Mouse (Mus musculus): ENCODE data around the gene Grap. TPM values are rescaled to one million over a fixed set of nuclear protein-coding genes. Genes with fewer than 3 reads are reported as not detected.
"Not testable (repeated sequence)": the region's sequence is repeated elsewhere in the genome, so short reads cannot be mapped to it uniquely, and the experiment has no call there.

Grap gene
- total RNA-seq (2022): 10 to 100 TPM in 3 of 4 experiments, 1 to 10 TPM in 1; 9.4 to 12.4 (median 11.9) TPM

GRCm38 (mm10) chr11:61652686-61653447, at the start of gene Grap:
Gene Grap (plus strand): TSS chr11:61653265.
- DNase-seq: no peak

- DNase-seq: peak; percentile 32
Observed at GRCm38 (mm10) chr11:61608072-61608471, 45.0 kb upstream of the Grap start.

GRCm38 (mm10) chr11:61611197-61611596, 41.9 kb upstream of the Grap start:
- DNase-seq: no peak

- no peak for DNase-seq
Observed at GRCm38 (mm10) chr11:61612116-61612635, 40.9 kb upstream of the Grap start.

- no peak for DNase-seq
Observed at GRCm38 (mm10) chr11:61614401-61614800, 38.7 kb upstream of the Grap start.

GRCm38 (mm10) chr11:61615686-61616522, 37.2 kb upstream of the Grap start:
- no peak for DNase-seq

- no peak for DNase-seq
Observed at GRCm38 (mm10) chr11:61616523-61617292, 36.4 kb upstream of the Grap start.

- DNase-seq: no peak
Observed at GRCm38 (mm10) chr11:61617293-61617975, 35.6 kb upstream of the Grap start.

GRCm38 (mm10) chr11:61618131-61618530, 34.9 kb upstream of the Grap start:
- no peak for DNase-seq

GRCm38 (mm10) chr11:61618571-61618970, 34.5 kb upstream of the Grap start:
- no peak for DNase-seq

GRCm38 (mm10) chr11:61619356-61619755, 33.7 kb upstream of the Grap start:
- DNase-seq: no peak

- DNase-seq: no peak
Observed at GRCm38 (mm10) chr11:61619791-61620241, 33.2 kb upstream of the Grap start.

GRCm38 (mm10) chr11:61620254-61620670, 32.8 kb upstream of the Grap start:
- DNase-seq: peak; percentile 59

GRCm38 (mm10) chr11:61620762-61621161, 32.3 kb upstream of the Grap start:
- no peak for DNase-seq

GRCm38 (mm10) chr11:61625136-61625535, 27.9 kb upstream of the Grap start:
- DNase-seq: no peak

GRCm38 (mm10) chr11:61626509-61626908, 26.6 kb upstream of the Grap start:
- DNase-seq: no peak

GRCm38 (mm10) chr11:61629621-61630020, 23.4 kb upstream of the Grap start:
- no peak for DNase-seq

- DNase-seq: not testable (repeated sequence)
Observed at GRCm38 (mm10) chr11:61636309-61636708, 16.8 kb upstream of the Grap start.

- no peak for DNase-seq
Observed at GRCm38 (mm10) chr11:61637413-61637812, 15.7 kb upstream of the Grap start.

GRCm38 (mm10) chr11:61637856-61638255, 15.2 kb upstream of the Grap start:
- no peak for DNase-seq

- DNase-seq: no peak
Observed at GRCm38 (mm10) chr11:61638764-61639536, 14.1 kb upstream of the Grap start.
